Mouse (Mus musculus) B cell, adult 2 months (primary cell): ENCODE data around the gene Gan.

Source experiments
- DNase-seq, 2 experiments: peaks; one replicate each; pipeline ENCODE4 v3.0.0; 2022

The Gan gene

GRCm38 (mm10) chr8:117159031-117159430 is 1.1 kb downstream of the Gan start:
- no peak for DNase-seq

GRCm38 (mm10) chr8:117164912-117165311 is 7.0 kb downstream of the Gan start:
- DNase-seq, result no peak

GRCm38 (mm10) chr8:117165542-117165941 is 7.6 kb downstream of the Gan start:
- DNase-seq, result no peak

- DNase-seq, result no peak
These were observed 8.6 kb downstream of the Gan start for GRCm38 (mm10) chr8:117166515-117166914.

- DNase-seq, result no peak
These were observed 9.4 kb downstream of the Gan start for GRCm38 (mm10) chr8:117167243-117167883.

GRCm38 (mm10) chr8:117168378-117168777 is 10.4 kb downstream of the Gan start:
- no peak for DNase-seq

GRCm38 (mm10) chr8:117171826-117172225 is 13.9 kb downstream of the Gan start:
- no peak for DNase-seq

- DNase-seq, result no peak
These were observed 15.0 kb downstream of the Gan start for GRCm38 (mm10) chr8:117172904-117173303.

- no peak for DNase-seq
These were observed 15.8 kb downstream of the Gan start for GRCm38 (mm10) chr8:117173690-117174089.

GRCm38 (mm10) chr8:117174536-117174935 is 16.6 kb downstream of the Gan start:
- no peak for DNase-seq

- DNase-seq, result no peak
These were observed 18.4 kb downstream of the Gan start for GRCm38 (mm10) chr8:117176308-117176707.

- no peak for DNase-seq
These were observed 19.3 kb downstream of the Gan start for GRCm38 (mm10) chr8:117177236-117177635.

GRCm38 (mm10) chr8:117178039-117178438 is 20.1 kb downstream of the Gan start:
- peak in 1 of 2 experiments; percentile 8 for DNase-seq

- no peak for DNase-seq
These were observed 20.7 kb downstream of the Gan start for GRCm38 (mm10) chr8:117178676-117179075.

- DNase-seq, result peak; percentile 16 to 21
These were observed 24.8 kb downstream of the Gan start for GRCm38 (mm10) chr8:117182746-117183145.

GRCm38 (mm10) chr8:117183664-117184377 is 25.9 kb downstream of the Gan start:
- no peak for DNase-seq

GRCm38 (mm10) chr8:117194355-117194754 is 36.4 kb downstream of the Gan start:
- no peak for DNase-seq

GRCm38 (mm10) chr8:117196593-117196992 is 38.7 kb downstream of the Gan start:
- no peak for DNase-seq

- no peak for DNase-seq
These were observed 39.6 kb downstream of the Gan start for GRCm38 (mm10) chr8:117197551-117197950.

- DNase-seq, result peak; percentile 94 to 96
These were observed 40.4 kb downstream of the Gan start for GRCm38 (mm10) chr8:117198141-117198935.

GRCm38 (mm10) chr8:117199658-117200057 is 41.7 kb downstream of the Gan start:
- DNase-seq, result no peak

GRCm38 (mm10) chr8:117200346-117200745 is 42.4 kb downstream of the Gan start:
- no peak for DNase-seq

- DNase-seq, result no peak
These were observed 42.9 kb downstream of the Gan start for GRCm38 (mm10) chr8:117200803-117201202.
